Mouse (Mus musculus) retina, adult 2 months (tissue): ENCODE data around the gene Snrk.

Experiments used
- DNase-seq: peaks from one replicate; pipeline ENCODE4 v3.0.0-alpha.2; 2012; ENCODE audit warnings: low read depth, low spot score

Gene Snrk

GRCm38 (mm10) chr9:122107701-122108375 is 9.2 kb upstream of the Snrk start:
- no peak for DNase-seq

DNA sequence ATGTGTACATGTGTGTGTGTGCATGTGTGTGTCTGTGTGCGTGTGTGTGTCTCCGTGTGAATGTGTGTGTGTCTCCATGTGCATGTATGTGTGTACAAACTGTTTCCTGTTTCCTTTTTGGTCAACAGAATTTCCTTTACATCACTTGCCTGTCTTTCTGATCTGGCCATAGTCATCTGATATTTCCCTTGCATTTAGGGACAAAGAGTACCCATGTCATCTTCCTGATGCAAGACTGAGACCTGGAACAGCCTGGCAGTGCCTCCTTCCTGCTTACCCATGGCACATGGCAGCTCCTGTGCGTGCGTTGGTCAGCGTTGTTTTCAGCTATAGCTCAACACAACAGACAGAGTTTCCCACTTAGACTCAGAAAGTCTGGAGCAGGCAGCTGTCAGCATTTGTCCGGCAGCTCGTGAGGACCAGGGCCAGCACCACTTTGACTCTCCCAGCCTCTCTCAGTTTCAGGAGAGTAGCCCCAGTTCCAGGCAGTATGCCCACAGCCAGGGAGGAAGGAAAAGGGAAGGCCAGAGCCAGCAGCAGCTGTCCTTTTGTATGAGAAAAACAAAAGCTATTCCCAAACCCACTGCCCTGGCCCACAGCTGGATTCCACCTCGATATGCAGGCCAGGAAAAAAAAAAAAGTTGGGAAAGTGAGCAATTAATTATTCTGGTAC is 7.4 kb upstream of the Snrk start:
- DNase-seq, result no peak

DNA sequence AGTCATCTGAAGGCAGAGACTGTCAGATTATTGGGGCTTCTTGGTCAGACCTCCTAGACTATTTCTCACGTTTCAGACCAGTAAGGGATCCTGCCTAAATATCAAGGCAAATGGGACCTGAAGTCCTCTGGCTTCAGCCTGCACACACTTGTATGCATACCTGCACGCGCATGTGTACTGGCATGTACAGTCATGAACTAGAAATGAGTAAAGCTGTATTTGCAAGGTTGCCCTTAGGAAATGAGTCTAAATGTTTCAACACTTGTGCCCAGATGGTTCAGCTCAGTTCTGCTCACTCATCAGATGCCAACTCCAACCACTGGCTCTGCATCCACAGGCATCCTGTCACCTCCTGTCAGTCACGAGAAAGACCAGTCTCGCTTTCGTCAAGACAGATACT is 6.6 kb upstream of the Snrk start:
- DNase-seq, result no peak

DNA sequence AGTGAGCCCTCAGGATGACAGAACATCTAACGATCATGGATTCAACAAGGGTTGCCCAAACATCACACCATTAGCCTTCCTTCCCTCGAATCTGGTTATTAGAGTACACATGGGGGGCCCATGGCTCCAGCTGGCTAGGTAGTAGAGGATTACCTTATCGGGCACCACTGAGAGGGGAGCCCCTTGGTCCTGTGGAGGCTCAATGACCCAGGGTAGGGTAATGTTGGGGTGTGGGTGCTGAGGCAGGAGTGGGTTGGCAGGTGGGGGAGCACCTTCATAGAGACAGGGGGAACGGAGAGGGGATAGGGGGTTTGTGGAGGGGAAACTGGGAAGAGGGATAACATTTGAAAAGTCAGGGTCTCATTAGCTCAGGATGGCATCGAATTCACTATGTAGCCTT is 6.1 kb upstream of the Snrk start:
- no peak for DNase-seq

GRCm38 (mm10) chr9:122115552-122115951 is 1.5 kb upstream of the Snrk start:
- no peak for DNase-seq

DNA sequence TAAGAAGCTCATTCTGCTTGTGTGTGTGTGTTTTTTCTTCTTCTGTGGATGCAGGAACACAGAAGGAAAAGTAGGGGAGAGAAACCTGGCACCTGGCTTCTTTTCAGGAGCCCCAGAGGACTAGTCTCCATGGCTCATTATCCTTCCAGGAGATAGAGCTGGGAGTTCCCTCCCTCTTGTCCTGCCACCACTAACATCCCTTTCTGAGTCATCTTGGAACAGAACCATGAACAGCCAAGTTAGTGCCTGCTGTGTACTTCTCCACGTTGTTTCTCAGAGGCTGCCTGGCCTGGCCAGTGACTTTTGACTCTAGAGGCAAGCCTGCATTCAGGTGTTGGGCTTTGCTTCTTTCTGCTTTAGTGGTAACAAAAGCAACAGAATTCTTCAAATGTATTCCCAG is 707 bp upstream of the Snrk start:
- no peak for DNase-seq

DNA sequence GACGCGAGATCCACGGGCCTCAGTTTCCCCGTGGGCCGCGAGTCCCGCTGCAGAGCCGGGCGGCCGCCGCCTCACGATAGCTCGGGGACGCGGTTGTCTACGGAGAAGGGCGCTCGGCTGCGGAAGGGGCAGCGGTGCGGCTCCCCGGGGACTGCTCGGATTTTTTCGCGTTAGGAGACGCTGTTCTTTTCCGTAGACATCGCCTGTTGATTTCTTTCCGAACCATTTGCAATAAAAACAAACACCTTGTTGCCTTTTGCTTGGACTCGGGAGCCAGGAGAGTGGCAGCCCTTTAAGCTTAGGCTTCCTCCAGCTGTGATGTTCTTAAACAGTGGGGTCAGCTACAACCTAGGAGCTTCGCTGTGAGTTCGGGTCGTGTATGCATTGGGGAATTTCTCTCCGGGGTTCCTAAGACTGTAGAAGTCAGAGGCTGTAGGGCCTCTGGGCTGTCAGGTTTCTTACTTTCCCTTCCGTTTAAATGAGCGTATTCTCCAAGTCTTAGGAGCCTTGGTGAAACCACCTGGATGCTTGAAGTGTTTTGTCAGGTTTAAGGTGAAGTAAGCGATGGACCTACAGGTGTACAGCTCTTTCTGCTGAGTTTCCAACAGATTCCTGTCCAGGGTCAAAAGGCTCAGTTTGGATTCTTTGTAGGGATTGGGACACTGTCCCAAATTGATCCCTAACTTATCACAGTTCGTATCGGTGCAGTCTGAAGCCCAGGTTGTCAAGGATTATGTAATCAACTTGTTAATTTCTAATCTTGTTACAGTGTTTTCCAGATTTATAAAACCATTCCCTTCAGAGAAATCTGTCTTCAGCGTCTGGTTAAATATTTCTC is 845 bp downstream of the Snrk start:
- DNase-seq, result no peak

GRCm38 (mm10) chr9:122120089-122120488 is 3.0 kb downstream of the Snrk start:
- no peak for DNase-seq

DNA sequence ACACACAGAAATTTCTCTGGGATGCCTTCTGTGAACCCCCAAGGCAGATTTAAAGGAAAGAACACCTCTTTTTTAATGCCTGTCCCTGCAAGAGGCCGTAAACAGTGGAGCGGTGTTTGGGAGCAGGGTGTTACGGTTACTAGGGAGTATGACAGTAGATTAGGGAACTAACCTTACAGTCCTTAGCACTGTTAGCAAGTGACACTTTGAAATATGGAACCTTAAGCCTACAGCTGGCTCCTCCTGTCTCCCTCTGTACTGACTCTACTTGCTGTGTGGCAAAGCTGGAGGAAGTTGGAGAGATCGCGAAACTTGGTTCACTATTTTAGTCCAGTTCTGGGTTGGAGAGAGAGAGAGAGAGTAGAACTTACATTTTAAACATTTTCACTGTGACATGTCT is 5.0 kb downstream of the Snrk start:
- no peak for DNase-seq

GRCm38 (mm10) chr9:122123181-122123580 is 6.1 kb downstream of the Snrk start:
- no peak for DNase-seq

- DNase-seq, result no peak
These were observed 8.7 kb downstream of the Snrk start for GRCm38 (mm10) chr9:122125723-122126290.

DNA sequence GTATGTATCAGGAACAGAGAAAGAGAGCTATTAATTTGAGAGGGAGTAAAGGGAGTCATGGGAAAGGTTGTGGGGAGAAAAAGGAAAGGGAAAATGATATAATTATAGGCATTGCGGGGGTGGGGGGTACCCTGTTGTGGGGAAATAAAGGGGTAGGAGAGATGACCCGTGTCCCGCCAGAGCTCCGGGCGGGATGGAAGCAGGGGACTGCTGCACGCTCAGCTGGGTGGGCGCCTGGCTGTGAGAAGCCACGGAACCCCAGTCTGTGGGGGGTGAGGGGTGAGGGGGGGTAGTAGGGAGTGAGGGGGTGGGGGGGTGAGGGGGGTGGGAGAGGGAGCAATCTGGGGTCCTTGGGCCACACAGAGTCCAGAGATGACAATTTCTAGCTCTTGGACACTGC is 9.7 kb downstream of the Snrk start:
- DNase-seq, result no peak

- no peak for DNase-seq
These were observed 10.3 kb downstream of the Snrk start for GRCm38 (mm10) chr9:122127271-122127785.

DNA sequence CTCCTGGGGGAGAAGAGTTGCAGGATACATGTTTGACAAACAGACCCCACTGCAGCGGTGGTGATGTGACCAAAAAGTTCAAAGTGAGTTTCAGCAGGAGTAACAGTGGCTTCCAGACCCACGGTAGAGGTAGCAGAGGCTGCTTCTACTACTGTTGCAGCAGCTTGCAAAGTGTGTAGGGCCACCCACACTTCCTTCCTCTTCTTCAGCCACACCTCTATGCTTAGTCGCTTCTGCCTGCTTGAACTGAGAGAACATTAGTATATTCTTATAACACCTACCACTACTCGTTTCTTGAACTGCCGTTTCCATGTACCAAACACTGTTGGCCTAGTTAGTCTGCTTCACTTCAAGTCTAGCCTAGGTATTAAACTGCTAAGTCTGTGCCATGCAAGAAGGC is 11.6 kb downstream of the Snrk start:
- no peak for DNase-seq

DNA sequence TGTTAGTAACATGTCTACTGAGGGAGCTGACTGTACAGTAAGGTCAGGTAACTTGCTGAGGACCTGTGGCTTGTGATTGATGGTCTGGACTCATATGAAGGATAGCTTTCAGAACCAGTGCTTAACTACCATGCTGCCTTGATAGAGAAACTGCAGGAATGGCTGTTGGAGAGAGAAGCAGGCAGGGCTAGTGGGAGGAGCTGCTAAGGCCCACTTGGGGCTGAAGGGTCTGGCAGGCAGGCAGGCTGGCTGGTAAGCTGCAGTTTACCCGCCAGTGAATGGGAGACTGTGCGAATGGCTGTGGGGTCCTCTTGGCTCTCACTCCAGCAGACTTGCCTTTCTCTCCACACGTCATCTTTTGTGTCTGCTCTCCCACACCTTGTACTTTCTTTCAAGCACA is 13.6 kb downstream of the Snrk start:
- DNase-seq, result no peak

DNA sequence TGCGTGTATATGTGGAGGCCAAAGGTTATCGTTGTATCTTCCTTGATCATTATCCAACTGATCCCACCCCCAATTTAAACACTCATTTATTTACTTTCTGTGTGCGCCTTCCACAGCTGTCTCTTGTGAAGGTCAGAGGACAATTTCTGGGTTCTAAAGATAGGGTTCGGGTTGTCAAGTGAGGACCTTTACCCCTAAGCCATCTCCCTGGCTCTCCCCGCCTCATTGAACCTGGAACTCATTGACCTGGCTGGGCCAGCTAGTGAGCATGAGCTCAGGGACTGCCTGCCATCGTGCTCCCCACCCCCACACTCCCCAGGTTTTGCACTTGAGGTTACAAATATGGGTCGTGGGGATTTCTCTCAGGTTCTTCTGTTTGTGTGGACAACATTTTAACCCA is 15.1 kb downstream of the Snrk start:
- no peak for DNase-seq

DNA sequence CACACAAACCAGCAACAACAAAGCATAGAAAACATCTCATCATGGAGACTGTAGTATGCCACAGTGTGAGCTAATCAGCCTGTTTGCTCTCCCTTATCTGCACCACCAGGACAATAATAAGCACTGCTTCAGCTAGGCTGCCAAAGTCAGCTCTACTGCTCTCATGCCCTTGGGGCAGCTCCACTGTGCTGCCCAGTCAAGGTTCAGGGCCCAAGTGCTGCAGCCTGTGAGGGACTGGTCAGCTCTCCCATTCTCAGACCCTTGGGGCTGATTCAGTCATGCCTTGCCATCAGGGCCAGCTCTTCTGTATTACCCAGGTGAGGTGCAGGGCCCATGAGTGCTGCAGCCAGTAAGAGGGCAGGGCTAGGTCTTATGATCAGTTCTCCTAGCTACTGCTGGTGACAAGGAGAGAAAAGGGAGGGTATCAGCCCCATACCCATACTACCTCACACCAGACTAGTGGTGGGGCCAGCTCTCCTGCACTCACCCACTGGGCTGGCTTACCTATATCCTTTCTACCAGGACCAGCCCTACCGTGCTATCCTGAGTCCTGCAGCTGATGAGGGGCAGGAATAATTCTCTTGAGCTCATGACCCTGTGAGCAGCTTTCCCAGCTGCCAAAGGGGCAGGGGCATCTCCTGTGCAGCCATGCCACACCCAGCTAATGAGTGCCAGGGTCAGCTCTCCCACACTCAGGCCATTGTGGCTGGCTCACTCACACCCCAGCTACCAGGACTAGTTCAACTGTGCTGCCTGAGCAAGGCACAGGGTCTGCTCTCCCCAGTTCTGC is 18.2 kb downstream of the Snrk start:
- no peak for DNase-seq

DNA sequence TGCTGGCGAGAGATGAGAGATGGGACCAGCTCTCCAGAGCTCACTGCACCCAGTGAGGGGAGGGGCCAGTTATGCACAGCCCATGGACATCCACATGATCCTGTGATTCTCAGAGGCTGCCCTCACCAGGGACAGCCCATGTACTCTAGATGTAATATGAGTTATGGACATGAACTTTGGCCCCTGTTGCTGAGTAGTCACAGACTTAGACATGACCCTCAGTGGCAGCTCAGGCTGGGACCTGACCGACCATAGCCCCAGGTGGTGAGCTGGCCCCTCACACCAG is 18.8 kb downstream of the Snrk start:
- no peak for DNase-seq

DNA sequence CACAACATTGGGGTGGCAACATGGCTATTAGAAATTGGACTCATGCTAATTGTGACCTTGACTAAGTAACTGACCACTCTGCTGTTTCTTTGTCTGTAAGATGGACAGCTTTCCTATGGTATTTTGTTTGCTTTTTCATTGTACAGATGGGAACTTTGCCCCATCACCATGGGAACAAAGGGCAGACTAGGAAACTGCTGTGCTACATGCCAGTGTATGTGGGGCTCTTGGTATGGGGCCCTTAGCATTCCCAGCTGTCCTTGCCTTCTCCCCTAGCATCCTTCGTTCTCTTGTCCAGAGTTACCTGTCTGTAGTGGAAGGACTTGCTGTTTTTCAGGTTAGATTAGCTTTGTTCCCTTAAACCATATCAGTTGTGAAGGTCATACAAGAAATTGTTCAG is 20.9 kb downstream of the Snrk start:
- no peak for DNase-seq

- DNase-seq, result no peak
These were observed 21.4 kb downstream of the Snrk start for GRCm38 (mm10) chr9:122138371-122139029.

- no peak for DNase-seq
These were observed 22.2 kb downstream of the Snrk start for GRCm38 (mm10) chr9:122139236-122139635.
